Mouse (Mus musculus) heart, embryonic 10.5 days (tissue): ENCODE measurements around the gene Col9a1. TPM values are rescaled to one million over a fixed set of nuclear protein-coding genes. Genes with fewer than 3 reads are reported as not detected.

Experiments
- DNase-seq: peaks from one replicate; pipeline ENCODE4 v3.0.0-alpha.2; 2017; ENCODE audit warnings: low spot score
- H3K27ac ChIP-seq: fragments of 300-500 bp; sonication (generic); 2 replicates; pipeline ENCODE4 v1.5.1; 2016; ENCODE audit warnings: mild to moderate bottlenecking
- H3K27me3 ChIP-seq: fragments of 300-500 bp; sonication (generic); 2 replicates; pipeline ENCODE4 v1.6.1; 2016; ENCODE audit warnings: mild to moderate bottlenecking; ENCODE audit not compliant: poor library complexity, insufficient read depth, severe bottlenecking
- H3K36me3 ChIP-seq: fragments of 300-500 bp; sonication (generic); 2 replicates; pipeline ENCODE4 v1.6.1; 2016; ENCODE audit warnings: mild to moderate bottlenecking, moderate library complexity
- H3K4me1 ChIP-seq: fragments of 300-500 bp; sonication (generic); 2 replicates; pipeline ENCODE4 v1.6.1; 2016; ENCODE audit warnings: mild to moderate bottlenecking
- H3K4me3 ChIP-seq: fragments of 300-500 bp; sonication (generic); 2 replicates; pipeline ENCODE4 v1.5.1; 2016; ENCODE audit warnings: mild to moderate bottlenecking, moderate library complexity
- H3K9me3 ChIP-seq: fragments of 300-500 bp; sonication (generic); 2 replicates; pipeline ENCODE4 v1.6.1; 2016; ENCODE audit warnings: mild to moderate bottlenecking, moderate library complexity
- WGBS: fragments of 180-500 bp; shearing (Covaris S2); methylation state at CpG from one replicate; pipeline ENCODE4 v1.1.7; 2016; 5-methylcytosine and 5-hydroxymethylcytosine counted together
- polyA plus RNA-seq: library from polyadenylated mRNA; unstranded; fragments of >200 nt; fragmentation: Nextera tagmentation; extraction: Ambion mirVana; gene quantifications from 2 replicates; pipeline ENCODE4 v1.2.1, GENCODE M21; 2016

Col9a1 gene
- polyA plus RNA-seq, 1 experiment from 2014 or later, result 48.7 TPM

DNA sequence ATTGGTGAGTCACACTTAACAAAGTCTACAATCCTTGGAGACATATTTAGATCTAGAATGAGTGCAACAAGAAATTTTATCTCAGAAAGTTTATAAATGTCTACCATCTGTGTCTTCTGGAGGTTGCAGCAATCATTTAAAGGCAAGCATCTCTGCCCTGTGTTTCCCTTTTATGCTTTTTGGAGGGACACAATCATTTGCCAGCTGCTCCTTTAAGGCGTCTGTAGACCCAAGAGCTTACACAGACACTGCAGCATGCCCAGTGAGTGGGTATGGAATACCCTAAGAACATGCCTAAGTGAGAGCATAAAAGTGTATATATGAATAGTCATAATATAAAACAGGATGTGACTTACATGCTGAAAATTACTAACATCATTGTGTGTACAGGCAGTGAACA, 52.1 kb downstream of the Col9a1 start:
- H3K27ac ChIP-seq, result no peak overlapping the region
- peaks cover 8% of the 10 kb centered on the region for H3K4me1 ChIP-seq
- H3K27me3 ChIP-seq, result no peaks in the 10 kb centered on the region
- no peak for DNase-seq
- WGBS, result 74% methylated on average over 1 of the region's 1 CpGs
- H3K9me3 ChIP-seq, result no peaks in the 10 kb centered on the region
- no peak overlapping the region for H3K4me3 ChIP-seq
- H3K36me3 ChIP-seq, result no peaks in the 10 kb centered on the region

DNA sequence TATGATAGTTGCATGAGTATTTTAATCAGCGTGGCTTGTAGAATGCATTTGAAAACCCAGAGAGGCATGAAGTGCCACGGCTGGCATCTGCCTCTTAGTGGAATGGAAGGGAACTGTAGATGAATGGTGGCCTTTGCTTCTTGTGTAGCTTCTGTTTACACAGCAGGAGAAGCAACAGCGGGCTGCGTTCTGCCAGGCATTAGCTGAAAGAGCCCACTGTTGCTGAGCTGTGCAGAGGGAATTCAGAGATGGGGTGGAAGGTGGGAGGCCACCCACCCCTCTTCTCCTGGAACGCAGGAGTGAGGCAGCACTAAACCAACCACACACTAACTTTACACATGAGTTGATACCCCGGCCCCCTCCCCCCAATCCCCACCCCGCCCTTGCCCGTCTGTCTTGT, 53.0 kb downstream of the Col9a1 start:
- no peaks in the 10 kb centered on the region for H3K9me3 ChIP-seq
- peak overlapping the region; percentile 39 for H3K27ac ChIP-seq
- DNase-seq, result no peak
- no peak overlapping the region for H3K4me3 ChIP-seq
- no peaks in the 10 kb centered on the region for H3K27me3 ChIP-seq
- H3K4me1 ChIP-seq, result peaks cover 8% of the 10 kb centered on the region
- WGBS, result 44% methylated on average over 8 of the region's 8 CpGs
- no peaks in the 10 kb centered on the region for H3K36me3 ChIP-seq

DNA sequence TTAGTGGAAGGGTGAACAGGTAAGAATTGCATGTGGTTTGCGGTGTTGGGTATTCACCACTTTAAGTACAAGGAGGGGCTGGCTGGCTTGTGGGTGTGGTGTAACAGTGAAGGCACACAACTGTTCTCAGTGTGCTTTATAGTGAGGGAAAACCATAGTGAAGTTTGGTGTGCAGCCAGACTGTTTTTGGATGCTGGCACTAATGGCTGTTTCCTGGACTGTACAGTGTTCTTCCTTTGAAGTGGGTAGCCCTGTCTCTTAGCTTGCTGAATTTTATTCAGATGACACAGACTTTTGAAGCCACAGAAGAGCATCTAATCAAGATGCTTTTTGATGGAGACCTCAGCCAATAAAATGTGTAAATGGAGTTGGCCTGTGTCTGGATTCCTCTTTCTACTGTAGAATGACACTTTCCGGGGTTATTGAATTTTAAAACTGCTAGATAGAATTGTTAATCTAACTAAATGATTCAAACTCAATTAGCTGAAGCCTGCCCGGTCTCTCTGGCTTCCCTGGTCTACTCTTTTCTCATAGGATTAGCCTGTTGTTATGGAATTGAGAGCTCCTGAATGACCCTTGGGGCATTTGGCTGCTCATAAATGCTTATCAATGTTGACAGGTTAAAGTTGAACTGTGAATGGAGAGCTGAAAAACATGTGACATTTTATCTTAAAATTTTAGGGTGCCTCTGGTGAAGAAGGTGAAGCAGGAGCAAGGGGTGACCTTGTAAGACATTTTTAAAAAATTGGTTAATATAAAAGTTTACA, 54.3 kb downstream of the Col9a1 start:
- Histone ChIP-seq H3K4me1 (peaks cover 8% of the 10 kb centered on the region), H3K27ac (no peak overlapping the region), H3K27me3 (no peaks in the 10 kb centered on the region), H3K4me3 (no peak overlapping the region), H3K36me3 (no peaks in the 10 kb centered on the region), H3K9me3 (no peaks in the 10 kb centered on the region)
- DNase-seq, result no peak
- 83% methylated on average over 3 of the region's 3 CpGs for WGBS

DNA sequence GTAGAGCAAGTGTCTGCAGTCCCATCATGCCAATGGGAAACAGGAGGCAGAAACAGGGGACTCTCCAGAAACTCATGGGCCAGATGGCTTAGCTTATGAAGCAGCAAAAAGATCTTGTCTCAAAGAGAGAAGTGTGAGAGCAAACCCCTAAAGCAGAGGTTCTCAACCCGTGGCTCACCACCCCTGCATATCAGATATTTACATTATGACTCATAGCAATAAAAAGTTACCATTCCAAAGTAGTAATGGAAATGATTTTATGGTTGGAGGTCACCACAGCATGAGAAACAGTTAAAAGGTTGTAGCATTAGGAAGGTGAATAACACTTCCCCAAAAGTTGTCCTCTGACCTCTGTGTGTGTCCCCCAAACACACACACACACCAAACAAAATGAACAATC, 58.9 kb downstream of the Col9a1 start:
- Histone ChIP-seq H3K4me3 (no peak overlapping the region), H3K36me3 (no peaks in the 10 kb centered on the region), H3K9me3 (no peaks in the 10 kb centered on the region), H3K27ac (no peak overlapping the region), H3K4me1 (0 out of 2 replicates have a peak, but pooled peaks cover 3% of the 10 kb centered on the region), H3K27me3 (no peaks in the 10 kb centered on the region)
- WGBS, result 72% methylated on average over 1 of the region's 1 CpGs
- DNase-seq, result no peak

DNA sequence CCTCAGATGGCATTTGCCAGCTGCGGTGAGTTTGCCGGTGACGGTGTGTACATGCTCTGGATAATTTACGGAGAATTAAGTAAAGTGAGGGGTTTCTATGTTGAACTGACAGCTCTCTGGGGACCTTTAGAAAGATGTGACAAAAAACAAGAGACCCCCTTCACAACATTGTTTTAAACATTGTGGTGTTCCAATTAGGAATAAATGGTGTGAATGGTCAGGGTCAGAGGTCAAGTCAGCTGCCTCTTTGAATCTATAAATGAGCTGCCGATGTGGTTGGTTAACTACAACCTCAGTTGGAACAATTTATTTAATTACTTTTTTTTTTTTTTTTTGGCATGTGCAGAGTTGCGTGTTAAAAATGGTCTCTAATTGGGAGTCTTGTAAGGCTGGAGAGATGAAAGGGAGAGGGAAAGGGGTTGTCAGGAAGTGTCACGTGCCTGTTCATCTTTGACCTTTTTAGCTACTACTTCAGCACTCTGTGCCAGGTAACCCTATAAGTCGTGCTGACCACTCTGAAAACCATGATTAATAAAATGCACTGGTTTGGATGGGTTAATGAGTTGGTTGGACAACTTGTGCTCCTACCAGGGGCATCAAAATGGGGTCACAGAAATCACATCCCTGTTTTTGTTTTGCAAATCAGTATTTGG, 62.8 kb downstream of the Col9a1 start:
- Histone ChIP-seq H3K27ac (no peak overlapping the region), H3K4me1 (no peaks in the 10 kb centered on the region), H3K4me3 (no peak overlapping the region), H3K9me3 (no peaks in the 10 kb centered on the region), H3K27me3 (no peaks in the 10 kb centered on the region), H3K36me3 (no peaks in the 10 kb centered on the region)
- 75% methylated on average over 8 of the region's 8 CpGs for WGBS
- DNase-seq, result no peak

DNA sequence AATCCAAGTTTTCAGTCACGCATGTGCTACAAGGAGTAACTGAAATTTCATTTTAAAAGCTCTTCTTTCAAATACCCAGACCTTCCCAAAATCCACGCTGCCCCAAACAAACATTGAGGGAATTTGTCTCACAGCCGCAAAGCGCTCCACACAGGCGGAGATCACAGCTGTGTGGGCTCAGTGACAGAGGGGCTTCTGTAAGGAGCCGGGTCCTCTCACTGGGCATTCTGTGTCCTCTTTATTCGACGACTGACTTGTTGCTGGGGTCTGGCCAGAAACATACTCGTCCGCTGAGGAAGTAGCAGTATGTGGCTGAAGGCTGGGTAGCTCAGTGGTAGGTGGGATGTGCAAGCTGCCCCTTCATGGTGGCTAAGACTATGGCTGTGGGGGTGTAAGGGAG, 67.5 kb downstream of the Col9a1 start:
- no peaks in the 10 kb centered on the region for H3K4me1 ChIP-seq
- no peaks in the 10 kb centered on the region for H3K27me3 ChIP-seq
- DNase-seq, result no peak
- H3K27ac ChIP-seq, result no peak overlapping the region
- WGBS, result 82% methylated on average over 10 of the region's 10 CpGs
- H3K9me3 ChIP-seq, result no peaks in the 10 kb centered on the region
- H3K4me3 ChIP-seq, result no peak overlapping the region
- no peaks in the 10 kb centered on the region for H3K36me3 ChIP-seq

DNA sequence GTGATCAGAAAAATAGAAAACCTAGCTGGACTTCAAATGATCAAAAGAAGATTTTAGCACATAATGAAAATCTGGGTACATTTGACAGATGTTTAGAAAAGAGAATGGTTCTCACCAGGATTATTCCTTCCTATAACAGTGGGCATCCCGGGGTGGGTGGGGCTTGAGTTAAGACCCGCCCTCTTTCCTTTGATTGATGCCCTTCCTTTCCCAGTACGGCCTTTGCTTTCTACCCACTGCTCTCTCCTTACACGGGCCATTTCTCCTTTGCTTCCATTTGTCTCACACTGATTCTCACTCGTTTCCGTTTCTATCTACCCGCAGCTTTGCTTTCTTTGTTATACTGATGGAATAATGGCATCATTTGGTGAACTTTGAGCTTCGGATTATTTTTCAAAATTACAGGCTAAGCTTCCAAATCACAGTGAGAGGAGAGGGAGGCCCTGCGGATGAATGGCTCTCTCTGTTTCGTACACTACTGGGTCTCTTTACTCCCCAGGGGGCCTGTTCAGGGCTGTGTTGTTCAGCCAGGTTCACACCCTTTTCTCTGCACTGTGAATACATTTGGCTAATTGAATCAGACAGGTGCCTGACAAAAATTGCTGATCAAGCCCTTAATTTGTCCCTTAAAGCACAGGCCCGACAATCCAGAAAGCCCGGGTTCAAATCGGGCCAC, 68.4 kb downstream of the Col9a1 start:
- no peaks in the 10 kb centered on the region for H3K4me1 ChIP-seq
- no peaks in the 10 kb centered on the region for H3K36me3 ChIP-seq
- H3K27me3 ChIP-seq, result no peaks in the 10 kb centered on the region
- WGBS, result 67% methylated on average over 13 of the region's 13 CpGs
- no peak for DNase-seq
- H3K4me3 ChIP-seq, result no peak overlapping the region
- H3K9me3 ChIP-seq, result no peaks in the 10 kb centered on the region
- H3K27ac ChIP-seq, result no peak overlapping the region

DNA sequence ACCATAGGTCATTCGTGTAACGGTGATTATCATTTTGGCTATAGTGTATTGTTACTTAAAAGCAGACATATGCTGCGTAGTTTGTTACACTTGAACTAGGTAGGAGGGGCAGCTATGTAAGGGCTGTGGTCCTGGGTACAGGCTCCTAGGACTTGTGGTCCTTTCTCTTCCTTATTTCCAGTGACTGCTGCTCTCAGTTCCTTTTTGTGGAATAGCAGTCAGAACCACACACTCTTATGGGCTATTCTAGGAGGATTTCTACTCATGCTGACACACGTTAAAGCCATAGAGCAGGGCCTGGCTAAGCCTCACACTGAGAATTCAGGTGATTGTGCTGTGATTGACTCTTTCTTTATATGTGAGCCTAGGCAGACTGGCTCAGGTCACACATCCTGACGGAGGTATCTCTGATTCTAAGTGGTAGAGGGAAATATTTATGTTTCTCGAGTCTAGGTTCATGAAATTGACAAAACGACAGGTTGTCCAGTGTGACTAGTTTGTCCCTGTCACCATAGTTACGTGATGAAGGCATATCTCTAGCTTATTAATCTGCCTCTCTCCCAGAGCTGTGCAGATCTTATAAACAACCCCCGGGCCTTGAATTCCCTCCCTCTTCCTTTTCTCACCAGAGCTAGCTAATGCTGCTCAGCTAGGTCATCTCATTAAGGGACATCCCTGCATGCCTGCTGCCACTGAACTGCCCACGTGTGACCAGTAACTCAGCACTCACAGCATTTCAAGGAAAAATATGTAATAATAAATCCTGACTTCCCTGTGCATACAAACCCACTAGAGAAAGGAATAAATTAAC, 71.1 kb downstream of the Col9a1 start:
- Histone ChIP-seq H3K9me3 (no peaks in the 10 kb centered on the region), H3K4me3 (no peak overlapping the region), H3K4me1 (no peaks in the 10 kb centered on the region), H3K36me3 (no peaks in the 10 kb centered on the region), H3K27me3 (no peaks in the 10 kb centered on the region), H3K27ac (no peak overlapping the region)
- DNase-seq, result no peak
- WGBS, result 70% methylated on average over 10 of the region's 10 CpGs

DNA sequence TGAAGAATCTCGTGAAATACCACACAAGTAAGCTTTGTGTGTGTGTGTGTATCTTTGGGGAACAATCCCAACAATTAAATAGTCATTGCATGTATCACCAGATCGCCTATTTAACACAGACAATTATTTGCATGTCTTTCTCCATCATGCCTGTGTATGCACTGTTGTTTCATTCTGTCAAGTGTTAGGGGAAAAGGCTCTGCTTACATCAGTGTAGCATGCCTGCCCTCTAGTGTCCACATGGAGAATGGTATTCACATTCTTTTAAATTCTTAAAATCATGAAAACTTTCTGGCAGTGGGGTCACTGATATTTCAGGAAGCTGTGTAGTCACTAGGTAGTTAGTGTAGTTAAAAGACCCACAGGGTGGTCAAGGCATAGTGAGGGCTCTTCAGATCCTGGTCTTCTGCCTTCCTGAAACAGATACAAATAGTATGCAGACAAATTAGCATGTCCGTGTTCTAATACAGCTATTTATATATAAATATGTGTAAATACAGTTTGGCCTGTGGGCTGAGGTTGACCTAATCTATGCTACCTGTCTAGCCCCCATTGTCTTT, 71.8 kb downstream of the Col9a1 start:
- Histone ChIP-seq H3K4me1 (no peaks in the 10 kb centered on the region), H3K27me3 (no peaks in the 10 kb centered on the region), H3K36me3 (no peaks in the 10 kb centered on the region), H3K27ac (no peak overlapping the region), H3K9me3 (no peaks in the 10 kb centered on the region), H3K4me3 (no peak overlapping the region)
- no peak for DNase-seq
- WGBS, result 55% methylated on average over 3 of the region's 3 CpGs

DNA sequence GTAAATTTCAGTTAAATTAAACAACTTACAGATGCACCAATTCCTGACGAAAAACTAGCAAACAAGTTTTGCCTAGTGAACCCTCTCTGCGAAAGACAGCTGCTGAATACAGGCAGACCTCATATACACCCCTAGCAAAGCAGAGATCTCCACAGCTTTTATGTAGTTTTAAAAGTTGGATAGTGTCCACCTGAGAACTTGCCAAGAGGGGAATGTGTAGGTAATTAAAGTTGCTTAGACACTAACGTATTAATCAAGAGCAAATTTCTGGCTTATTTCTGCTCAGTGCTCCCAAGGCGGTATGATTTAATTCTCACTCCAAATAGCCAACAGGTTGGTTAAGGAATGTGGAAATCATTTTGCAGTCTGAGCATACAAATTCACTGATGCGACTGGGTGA, 80.6 kb downstream of the Col9a1 start:
- no peak overlapping the region for H3K27ac ChIP-seq
- H3K9me3 ChIP-seq, result no peaks in the 10 kb centered on the region
- WGBS, result 80% methylated on average over 5 of the region's 5 CpGs
- no peaks in the 10 kb centered on the region for H3K36me3 ChIP-seq
- no peak overlapping the region for H3K4me3 ChIP-seq
- no peak for DNase-seq
- H3K4me1 ChIP-seq, result no peaks in the 10 kb centered on the region
- no peaks in the 10 kb centered on the region for H3K27me3 ChIP-seq

DNA sequence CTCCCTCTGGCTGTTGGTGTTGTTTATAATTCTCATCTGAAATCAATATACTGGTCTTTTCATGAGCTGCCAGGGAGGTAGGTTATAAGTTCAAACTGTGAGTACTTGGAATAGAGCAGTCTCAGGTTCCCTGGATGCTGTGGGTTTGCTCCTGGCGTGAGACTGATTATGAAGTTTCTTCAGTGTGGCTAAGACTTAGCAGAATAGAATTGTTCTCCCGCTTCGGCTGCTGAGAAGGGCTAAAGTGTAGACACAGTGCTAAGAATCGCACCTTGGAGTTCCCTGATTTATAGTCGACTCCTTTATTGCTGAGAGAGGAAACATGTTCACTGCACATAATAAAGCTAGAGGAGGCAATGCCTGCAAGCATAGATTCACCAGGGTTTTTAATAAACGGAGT, 82.0 kb downstream of the Col9a1 start:
- no peak overlapping the region for H3K4me3 ChIP-seq
- WGBS, result 80% methylated on average over 6 of the region's 6 CpGs

DNA sequence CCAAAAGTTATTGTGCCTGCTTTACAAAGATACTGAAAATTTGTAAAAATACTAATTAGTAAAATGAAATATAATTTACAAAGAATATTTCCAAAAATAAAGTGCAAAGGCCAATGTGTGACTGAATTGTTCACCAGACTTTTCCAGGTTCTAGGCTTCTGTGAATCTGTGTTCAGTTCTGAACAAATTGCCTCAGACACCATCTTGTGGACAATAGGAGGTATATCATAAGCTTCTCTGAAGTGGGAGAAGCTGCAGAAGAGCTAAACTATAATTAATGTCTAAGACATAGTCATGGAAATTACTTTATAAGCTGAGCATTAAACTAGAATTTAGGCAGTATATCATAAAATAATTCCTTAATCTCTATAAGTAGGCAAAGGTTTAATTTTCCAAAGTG, 83.8 kb downstream of the Col9a1 start:
- DNase-seq, result no peak
- no peaks in the 10 kb centered on the region for H3K9me3 ChIP-seq
- H3K4me3 ChIP-seq, result no peak overlapping the region
- H3K27ac ChIP-seq, result no peak overlapping the region
- H3K4me1 ChIP-seq, result no peaks in the 10 kb centered on the region
- H3K36me3 ChIP-seq, result no peaks in the 10 kb centered on the region
- H3K27me3 ChIP-seq, result no peaks in the 10 kb centered on the region

More for the DNA sequence above, 82.0 kb downstream of the Col9a1 start:
- Histone ChIP-seq H3K9me3 (no peaks in the 10 kb centered on the region), H3K4me1 (no peaks in the 10 kb centered on the region), H3K36me3 (no peaks in the 10 kb centered on the region), H3K27me3 (no peaks in the 10 kb centered on the region), H3K27ac (no peak overlapping the region)
- no peak for DNase-seq
